Mouse (Mus musculus) hematopoietic stem cell, adult 5-6 weeks (primary cell): ENCODE measurements around the gene Fam196b. TPM values are rescaled to one million over a fixed set of nuclear protein-coding genes. Genes with fewer than 3 reads are reported as not detected.

ENCODE experiments used
- ATAC-seq, 2 experiments: fragments of 125-278 bp in 1 of 2; replicated peaks in 1 of 2; 2 replicates each; pipeline ENCODE4 v1.8.0; 2016 to 2017; ENCODE audit warnings: inconsistent platforms in 2 of 2, mild to moderate bottlenecking in 2 of 2, moderate number of reproducible peaks in 2 of 2, low read depth in 1 of 2, moderate TSS enrichment in 1 of 2; ENCODE audit not compliant: low FRiP score in 2 of 2, poor library complexity in 2 of 2, severe bottlenecking in 2 of 2, insufficient read depth in 1 of 2, low TSS enrichment in 1 of 2
- total RNA-seq: library from RNA; stranded (forward); fragments of 172-1452, 232-1000 nt; gene quantifications from 2 replicates; pipeline ENCODE4 v1.2.3, GENCODE M21; 2017

The Fam196b gene
- total RNA-seq, 1 experiment from 2014 or later, result 0.79 TPM

GRCm38 (mm10) chr11:34316176-34316575, 1.6 kb downstream of the Fam196b start:
- no peak for ATAC-seq

- no peak for ATAC-seq
These were observed 2.4 kb downstream of the Fam196b start for GRCm38 (mm10) chr11:34317001-34317400.

GRCm38 (mm10) chr11:34319282-34319681, 4.7 kb downstream of the Fam196b start:
- ATAC-seq, result no peak

GRCm38 (mm10) chr11:34323664-34324063, 9.0 kb downstream of the Fam196b start:
- ATAC-seq, result no peak

GRCm38 (mm10) chr11:34332344-34333031, 17.9 kb downstream of the Fam196b start:
- no peak for ATAC-seq

- ATAC-seq, result no peak
These were observed 23.3 kb downstream of the Fam196b start for GRCm38 (mm10) chr11:34337907-34338306.

GRCm38 (mm10) chr11:34339693-34340092, 25.1 kb downstream of the Fam196b start:
- ATAC-seq, result no peak

GRCm38 (mm10) chr11:34343742-34344307, 29.2 kb downstream of the Fam196b start:
- no peak for ATAC-seq

GRCm38 (mm10) chr11:34344310-34344709, 29.7 kb downstream of the Fam196b start:
- no peak for ATAC-seq

GRCm38 (mm10) chr11:34348287-34348918, 33.8 kb downstream of the Fam196b start:
- ATAC-seq, result no peak

- no peak for ATAC-seq
These were observed 34.9 kb downstream of the Fam196b start for GRCm38 (mm10) chr11:34349453-34350056.

GRCm38 (mm10) chr11:34355406-34355805, 40.8 kb downstream of the Fam196b start:
- no peak for ATAC-seq

GRCm38 (mm10) chr11:34356109-34356508, 41.5 kb downstream of the Fam196b start:
- ATAC-seq, result no peak

- ATAC-seq, result no peak
These were observed 57.6 kb downstream of the Fam196b start for GRCm38 (mm10) chr11:34372224-34372623.

- no peak for ATAC-seq
These were observed 60.9 kb downstream of the Fam196b start for GRCm38 (mm10) chr11:34375557-34375956.

- ATAC-seq, result no peak
These were observed 63.0 kb downstream of the Fam196b start for GRCm38 (mm10) chr11:34377649-34378048.

- peak; percentile 46 to 70; a peak in 1 of 4 replicates for ATAC-seq
These were observed 68.9 kb downstream of the Fam196b start for GRCm38 (mm10) chr11:34383501-34383900.

GRCm38 (mm10) chr11:34384178-34384577, 69.6 kb downstream of the Fam196b start:
- ATAC-seq, result peak in 1 of 2 experiments; percentile 57; a peak in 2 of 4 replicates
